ENCODE assay signal across 13 mouse cellular contexts in genomic region chr9:71757386-71757785, GRCm38 (mm10).
"Had no signal": no experiment of that assay in that cellular context is flagged by ENCODE, and none has a peak within 500 bp of the region (broad histone marks: within the 10 kb centered on the region; RNA-seq: fewer than 3 reads in every experiment).

No protein-coding gene starts in this region.

- H3K27ac ChIP-seq: limb, embryonic 13.5 days; liver, embryonic 14.5 days; midbrain, embryonic 10.5 days; neural tube, embryonic 13.5 days; stomach, embryonic 15.5 days had no signal

- DNase-seq: layer of hippocampus, adult 9-11 months; left cerebral cortex, postnatal 4 days; lung, postnatal 36 days; midbrain, embryonic 14.5 days; retina, postnatal 1 day; right cerebral cortex, postnatal 4 days; spleen, adult 18-20 months; thymus, postnatal 36 days had no signal

- H3K36me3 ChIP-seq: limb, embryonic 13.5 days; midbrain, embryonic 10.5 days; neural tube, embryonic 13.5 days; stomach, embryonic 15.5 days had no signal

- H3K27me3 ChIP-seq: limb, embryonic 13.5 days; stomach, embryonic 15.5 days had no signal

- H3K4me3 ChIP-seq: limb, embryonic 13.5 days; midbrain, embryonic 10.5 days; neural tube, embryonic 13.5 days; stomach, embryonic 15.5 days had no signal

- H3K9me3 ChIP-seq: limb, embryonic 13.5 days; neural tube, embryonic 13.5 days; stomach, embryonic 15.5 days had no signal
